Mouse (Mus musculus) thymus, postnatal 25 days (tissue): ENCODE measurements at regions not wholly inside any gene's neighbourhood (a gene's known extent, or its start where the extent isn't known, plus 50 kb on each side); places are given as distances from the start of the nearest gene placed in this dataset.

Source experiments
- DNase-seq: peaks from one replicate; pipeline ENCODE4 v3.0.0; 2022

- no peak for DNase-seq
These were observed 56.9 kb upstream of the Sox2 start for GRCm38 (mm10) chr3:34593279-34593678.

GRCm38 (mm10) chr3:34577896-34578530, 72.2 kb upstream of the Sox2 start:
- DNase-seq, result no peak

GRCm38 (mm10) chr3:34577115-34577514, 73.1 kb upstream of the Sox2 start:
- DNase-seq, result no peak

- DNase-seq, result no peak
These were observed 74.0 kb upstream of the Sox2 start for GRCm38 (mm10) chr3:34576159-34576558.

- no peak for DNase-seq
These were observed 75.4 kb upstream of the Sox2 start for GRCm38 (mm10) chr3:34574711-34575350.

GRCm38 (mm10) chr3:34573312-34573711, 76.9 kb upstream of the Sox2 start:
- DNase-seq, result no peak

GRCm38 (mm10) chr3:34572081-34572480, 78.1 kb upstream of the Sox2 start:
- no peak for DNase-seq

GRCm38 (mm10) chr3:34571630-34572029, 78.6 kb upstream of the Sox2 start:
- DNase-seq, result no peak

- DNase-seq, result no peak
These were observed 80.2 kb upstream of the Sox2 start for GRCm38 (mm10) chr3:34569998-34570397.

- DNase-seq, result no peak
These were observed 82.0 kb upstream of the Sox2 start for GRCm38 (mm10) chr3:34568086-34568650.

GRCm38 (mm10) chr3:34565386-34565785, 84.8 kb upstream of the Sox2 start:
- no peak for DNase-seq

GRCm38 (mm10) chr3:34562893-34563292, 87.3 kb upstream of the Sox2 start:
- DNase-seq, result no peak

- no peak for DNase-seq
These were observed 88.5 kb upstream of the Sox2 start for GRCm38 (mm10) chr3:34561709-34562108.

- DNase-seq, result no peak
These were observed 90.1 kb upstream of the Sox2 start for GRCm38 (mm10) chr3:34559841-34560703.

- no peak for DNase-seq
These were observed 91.2 kb upstream of the Sox2 start for GRCm38 (mm10) chr3:34558821-34559520.

GRCm38 (mm10) chr3:34552542-34553208, 97.5 kb upstream of the Sox2 start:
- no peak for DNase-seq

- no peak for DNase-seq
These were observed 99.1 kb upstream of the Sox2 start for GRCm38 (mm10) chr3:34551069-34551468.

GRCm38 (mm10) chr3:34550189-34550588, 100.0 kb upstream of the Sox2 start:
- no peak for DNase-seq

- no peak for DNase-seq
These were observed 117.8 kb upstream of the Sox2 start for GRCm38 (mm10) chr3:34532451-34532850.

- DNase-seq, result no peak
These were observed 118.4 kb upstream of the Sox2 start for GRCm38 (mm10) chr3:34531836-34532235.

GRCm38 (mm10) chr3:34527546-34527945, 122.7 kb upstream of the Sox2 start:
- DNase-seq, result no peak

GRCm38 (mm10) chr3:34525730-34526129, 124.5 kb upstream of the Sox2 start:
- no peak for DNase-seq
